Mouse (Mus musculus) liver, postnatal 0 days (tissue): ENCODE data around the gene Coq8b. TPM values are rescaled to one million over a fixed set of nuclear protein-coding genes. Genes with fewer than 3 reads are reported as not detected.
A peak's percentile ranks its signal among the peaks of the same experiment; 100 is the strongest.

Source experiments
- ATAC-seq: fragments of 200-750 bp; cut with Nextera tagmentation; 2 replicates; pipeline ENCODE4 v1.8.0; 2017; ENCODE audit warnings: mild to moderate bottlenecking, moderate library complexity
- DNase-seq: peaks from one replicate; pipeline ENCODE4 v3.0.0-alpha.2; 2016
- H3K27ac ChIP-seq: fragments of 300-500 bp; sonication (generic); 2 replicates; pipeline ENCODE4 v1.5.1; 2014; ENCODE audit warnings: antibody characterized with exemption, moderate library complexity, mild to moderate bottlenecking, low read depth
- H3K27me3 ChIP-seq: fragments of 300-500 bp; sonication (generic); 2 replicates; pipeline ENCODE4 v1.6.1; 2014; ENCODE audit warnings: low read length, control low read depth, mixed read lengths; ENCODE audit not compliant: insufficient read depth
- H3K36me3 ChIP-seq: fragments of 300-500 bp; sonication (generic); replicated peaks from 2 replicates; pipeline ENCODE4 v1.6.1; 2014; ENCODE audit warnings: mild to moderate bottlenecking, control low read depth, low read length, moderate library complexity, mixed read lengths; ENCODE audit not compliant: insufficient read depth
- H3K4me1 ChIP-seq: fragments of 300-500 bp; sonication (generic); 2 replicates; pipeline ENCODE4 v1.6.1; 2014; ENCODE audit warnings: antibody characterized with exemption, mild to moderate bottlenecking, control low read depth; ENCODE audit not compliant: insufficient read depth
- H3K4me2 ChIP-seq: fragments of 300-500 bp; sonication (generic); 2 replicates; pipeline ENCODE4 v1.6.1; 2014; ENCODE audit warnings: low read depth, mild to moderate bottlenecking, low read length, moderate library complexity, mixed read lengths
- H3K4me3 ChIP-seq: fragments of 300-500 bp; sonication (generic); 2 replicates; pipeline ENCODE4 v1.5.1; 2014; ENCODE audit warnings: low read depth, low read length
- H3K9ac ChIP-seq: fragments of 300-500 bp; sonication (generic); replicated peaks from 2 replicates; pipeline ENCODE4 v1.6.1; 2014; ENCODE audit warnings: mild to moderate bottlenecking, moderate library complexity
- H3K9me3 ChIP-seq: fragments of 300-500 bp; sonication (generic); 2 replicates; pipeline ENCODE4 v1.6.1; 2016; ENCODE audit warnings: mild to moderate bottlenecking, control low read depth, low read length, mixed read lengths
- CTCF ChIP-seq: sonication (generic); IDR thresholded peaks from 2 replicates; pipeline ENCODE4 v1.5.1; 2016; ENCODE audit warnings: antibody characterized with exemption, low read depth
- EP300 ChIP-seq: IDR thresholded peaks from 2 replicates; pipeline ENCODE4 v1.6.1; 2016; ENCODE audit warnings: antibody characterized with exemption, low read depth, mild to moderate bottlenecking
- WGBS: fragments of 180-500 bp; shearing (Covaris S2); extraction: QIAGEN DNeasy Blood & Tissue Kit; methylation state at CpG from one replicate; pipeline ENCODE4 v1.1.7; 2014; ENCODE audit not compliant: insufficient replicate concordance; 5-methylcytosine and 5-hydroxymethylcytosine counted together
- polyA plus RNA-seq: library from polyadenylated mRNA; unstranded; fragments of >200 nt; fragmentation: Nextera tagmentation; extraction: Ambion mirVana; gene quantifications from 2 replicates; pipeline ENCODE4 v1.2.1, GENCODE M21; 2015

Coq8b gene
- polyA plus RNA-seq, 1 experiment from 2014 or later = 20.1 TPM

GRCm38 (mm10) chr7:27251946-27252345 is 19.1 kb downstream of the Coq8b start:
- no peak overlapping the region for H3K9ac ChIP-seq
- H3K27me3 ChIP-seq = no peaks in the 10 kb centered on the region
- H3K4me2 ChIP-seq = peak overlapping the region; percentile 46; the same call in 1 of the 2 replicates
- DNase-seq (peak; percentile 83), ATAC-seq (peak; percentile 97)
- H3K4me3 ChIP-seq = peak overlapping the region; percentile 10; the same call in 1 of the 2 replicates
- no peaks in the 10 kb centered on the region; the same call in 1 of the 2 replicates for H3K36me3 ChIP-seq
- TF ChIP-seq EP300 (peak; percentile 80; the same call in 1 of the 2 replicates), CTCF (no peak)
- H3K9me3 ChIP-seq = no peaks in the 10 kb centered on the region
- WGBS = 43% methylated on average over 6 of the region's 6 CpGs
- H3K4me1 ChIP-seq = 0 out of 2 replicates have a peak, but pooled peaks cover 3% of the 10 kb centered on the region
- peak overlapping the region; percentile 92 for H3K27ac ChIP-seq

GRCm38 (mm10) chr7:27255721-27256120 is 22.9 kb downstream of the Coq8b start:
- Histone ChIP-seq H3K4me1 (peaks cover 24% of the 10 kb centered on the region), H3K27me3 (no peaks in the 10 kb centered on the region), H3K36me3 (no peaks in the 10 kb centered on the region), H3K4me2 (no peak overlapping the region), H3K9me3 (no peaks in the 10 kb centered on the region), H3K9ac (no peak overlapping the region), H3K4me3 (no peak overlapping the region), H3K27ac (no peak overlapping the region)
- DNase-seq = peak; percentile 33
- peak; percentile 68 for TF ChIP-seq CTCF
- TF ChIP-seq EP300 = no peak
- 69% methylated on average over 3 of the region's 3 CpGs for WGBS
- no peak for ATAC-seq

GRCm38 (mm10) chr7:27257046-27257851 is 24.4 kb downstream of the Coq8b start:
- H3K27me3 ChIP-seq = no peaks in the 10 kb centered on the region
- WGBS = 64% methylated on average over 27 of the region's 27 CpGs
- H3K4me1 ChIP-seq = peaks cover 24% of the 10 kb centered on the region
- TF ChIP-seq EP300 (no peak), CTCF (no peak)
- H3K36me3 ChIP-seq = no peaks in the 10 kb centered on the region
- H3K9me3 ChIP-seq = no peaks in the 10 kb centered on the region
- peak; percentile 42 for DNase-seq
- peak overlapping the region; percentile 99 for H3K4me2 ChIP-seq
- peak overlapping the region; percentile 81; the same call in 1 of the 2 replicates for H3K27ac ChIP-seq
- H3K9ac ChIP-seq = peak overlapping the region; percentile 16; the same call in 1 of the 2 replicates
- H3K4me3 ChIP-seq = no peak overlapping the region
- ATAC-seq = no peak

- TF ChIP-seq CTCF = no peak
- TF ChIP-seq EP300 = no peak
- Histone ChIP-seq H3K9me3 (no peaks in the 10 kb centered on the region), H3K36me3 (no peaks in the 10 kb centered on the region), H3K4me3 (peak overlapping the region; percentile 68), H3K4me2 (peak overlapping the region; percentile 99), H3K4me1 (peaks cover 24% of the 10 kb centered on the region), H3K9ac (peak overlapping the region; percentile 57; the same call in 1 of the 2 replicates), H3K27me3 (no peaks in the 10 kb centered on the region), H3K27ac (peak overlapping the region; percentile 81)
- 17% methylated on average over 4 of the region's 6 CpGs for WGBS
- peak; percentile 49 for DNase-seq
- no peak for ATAC-seq
Observed at GRCm38 (mm10) chr7:27257852-27258204, 25.0 kb downstream of the Coq8b start.

GRCm38 (mm10) chr7:27258205-27258899 is 25.5 kb downstream of the Coq8b start, which contains the start of gene Numbl:
TSS of gene Numbl (plus strand) at chr7:27258433.
- Histone ChIP-seq H3K4me1 (peaks cover 23% of the 10 kb centered on the region), H3K9ac (peak within 1 kb of the TSS; percentile 81), H3K27ac (peak within 1 kb of the TSS; percentile 81), H3K36me3 (no peaks in the 10 kb centered on the region), H3K4me3 (peak within 1 kb of the TSS; percentile 68), H3K27me3 (no peaks in the 10 kb centered on the region), H3K4me2 (peak within 1 kb of the TSS; percentile 99), H3K9me3 (no peaks in the 10 kb centered on the region)
- 0% methylated on average over 46 of the region's 47 CpGs for WGBS
- DNase-seq (peak; percentile 98), ATAC-seq (peak; percentile 91)
- peak; percentile 21; the same call in 1 of the 2 replicates for TF ChIP-seq EP300
- no peak for TF ChIP-seq CTCF

GRCm38 (mm10) chr7:27259271-27259721 is 26.5 kb downstream of the Coq8b start:
- TF ChIP-seq EP300 (no peak), CTCF (no peak)
- Histone ChIP-seq H3K36me3 (no peaks in the 10 kb centered on the region), H3K27ac (no peak overlapping the region), H3K4me1 (peaks cover 21% of the 10 kb centered on the region), H3K9ac (peak overlapping the region; percentile 81), H3K9me3 (no peaks in the 10 kb centered on the region), H3K4me3 (peak overlapping the region; percentile 68), H3K4me2 (peak overlapping the region; percentile 99), H3K27me3 (no peaks in the 10 kb centered on the region)
- WGBS = 36% methylated on average over 9 of the region's 9 CpGs
- ATAC-seq (no peak), DNase-seq (no peak)
